Mouse (Mus musculus) liver, embryonic 16.5 days (tissue): Measurements from ENCODE around the gene Zfp385a. TPM values are rescaled to one million over a fixed set of nuclear protein-coding genes. Genes with fewer than 3 reads are reported as not detected.
A peak's percentile ranks its signal among the peaks of the same experiment; 100 is the strongest.

Experiments used
- ATAC-seq: fragments of 200-750 bp; cut with Nextera tagmentation; 2 replicates; pipeline ENCODE4 v1.8.0; 2017; ENCODE audit warnings: low read depth, mild to moderate bottlenecking, moderate number of reproducible peaks, moderate library complexity
- H3K27ac ChIP-seq: fragments of 300-500 bp; sonication (generic); 2 replicates; pipeline ENCODE4 v1.5.1; 2014; ENCODE audit warnings: mild to moderate bottlenecking, low read length
- H3K27me3 ChIP-seq: fragments of 300-500 bp; sonication (generic); 2 replicates; pipeline ENCODE4 v1.6.1; 2014; ENCODE audit warnings: low read depth, low read length, mixed read lengths; ENCODE audit not compliant: control insufficient read depth, insufficient read depth
- H3K36me3 ChIP-seq: fragments of 300-500 bp; sonication (generic); 2 replicates; pipeline ENCODE4 v1.6.1; 2014; ENCODE audit warnings: mild to moderate bottlenecking; ENCODE audit not compliant: control insufficient read depth, insufficient read depth
- H3K4me1 ChIP-seq: fragments of 300-500 bp; sonication (generic); 2 replicates; pipeline ENCODE4 v1.6.1; 2014; ENCODE audit warnings: low read depth, low read length, mixed read lengths; ENCODE audit not compliant: control insufficient read depth
- H3K4me2 ChIP-seq: fragments of 300-500 bp; sonication (generic); 2 replicates; pipeline ENCODE4 v1.6.1; 2014; ENCODE audit warnings: low read depth, low read length, mixed read lengths
- H3K4me3 ChIP-seq: fragments of 300-500 bp; sonication (generic); 2 replicates; pipeline ENCODE4 v1.5.1; 2014; ENCODE audit warnings: low read depth, mild to moderate bottlenecking, low read length
- H3K9ac ChIP-seq: fragments of 300-500 bp; sonication (generic); 2 replicates; pipeline ENCODE4 v1.6.1; 2014; ENCODE audit warnings: low read depth, low read length
- H3K9me3 ChIP-seq: fragments of 300-500 bp; sonication (generic); replicated peaks from 2 replicates; pipeline ENCODE4 v1.6.1; 2016; ENCODE audit warnings: low read length; ENCODE audit not compliant: control insufficient read depth
- WGBS: fragments of 180-500 bp; shearing (Covaris S2); extraction: QIAGEN DNeasy Blood & Tissue Kit; methylation state at CpG from one replicate; pipeline ENCODE4 v1.1.7; 2014; ENCODE audit not compliant: insufficient replicate concordance; 5-methylcytosine and 5-hydroxymethylcytosine counted together
- polyA plus RNA-seq: library from polyadenylated mRNA; unstranded; fragments of >200 nt; fragmentation: Nextera tagmentation; extraction: Ambion mirVana; gene quantifications from 2 replicates; pipeline ENCODE4 v1.2.1, GENCODE M21; 2015

Gene Zfp385a
- polyA plus RNA-seq, 1 experiment from 2014 or later = 7.0 TPM

GRCm38 (mm10) chr15:103375112-103375800 lies 35.4 kb upstream of the Zfp385a start:
- no peak for ATAC-seq
- WGBS = 56% methylated on average over 4 of the region's 4 CpGs
- H3K36me3 ChIP-seq = no peaks in the 10 kb centered on the region

GRCm38 (mm10) chr15:103372461-103372860 lies 32.6 kb upstream of the Zfp385a start:
- ATAC-seq = no peak

More at GRCm38 (mm10) chr15:103375112-103375800, 35.4 kb upstream of the Zfp385a start:
- no peak overlapping the region for H3K4me3 ChIP-seq
- no peak overlapping the region for H3K27ac ChIP-seq
- H3K9me3 ChIP-seq = no peaks in the 10 kb centered on the region
- no peak overlapping the region for H3K9ac ChIP-seq
- H3K4me1 ChIP-seq = no peaks in the 10 kb centered on the region
- H3K27me3 ChIP-seq = no peaks in the 10 kb centered on the region
- H3K4me2 ChIP-seq = no peak overlapping the region

GRCm38 (mm10) chr15:103371741-103372140 lies 31.8 kb upstream of the Zfp385a start:
- H3K4me3 ChIP-seq = no peak overlapping the region
- 68% methylated on average over 1 of the region's 1 CpGs for WGBS

More at GRCm38 (mm10) chr15:103372461-103372860, 32.6 kb upstream of the Zfp385a start:
- Histone ChIP-seq H3K36me3 (no peaks in the 10 kb centered on the region), H3K27me3 (no peaks in the 10 kb centered on the region), H3K9me3 (no peaks in the 10 kb centered on the region), H3K4me3 (no peak overlapping the region), H3K27ac (no peak overlapping the region), H3K4me1 (no peaks in the 10 kb centered on the region), H3K9ac (no peak overlapping the region), H3K4me2 (no peak overlapping the region)

GRCm38 (mm10) chr15:103371208-103371607 lies 31.3 kb upstream of the Zfp385a start:
- H3K4me1 ChIP-seq = peaks cover 11% of the 10 kb centered on the region
- no peaks in the 10 kb centered on the region for H3K36me3 ChIP-seq
- no peak for ATAC-seq
- H3K9ac ChIP-seq = no peak overlapping the region
- no peak overlapping the region for H3K4me3 ChIP-seq
- 19% methylated on average over 2 of the region's 2 CpGs for WGBS
- H3K27me3 ChIP-seq = peaks cover 3% of the 10 kb centered on the region
- no peak overlapping the region for H3K4me2 ChIP-seq
- no peaks in the 10 kb centered on the region for H3K9me3 ChIP-seq
- H3K27ac ChIP-seq = no peak overlapping the region

More at GRCm38 (mm10) chr15:103371741-103372140, 31.8 kb upstream of the Zfp385a start:
- Histone ChIP-seq H3K27me3 (peaks cover 2% of the 10 kb centered on the region; the same call in 1 of the 2 replicates), H3K27ac (no peak overlapping the region), H3K4me2 (no peak overlapping the region), H3K9me3 (no peaks in the 10 kb centered on the region), H3K4me1 (peaks cover 6% of the 10 kb centered on the region), H3K9ac (no peak overlapping the region), H3K36me3 (no peaks in the 10 kb centered on the region)
- no peak for ATAC-seq

- H3K9ac ChIP-seq = no peak overlapping the region
- peaks cover 13% of the 10 kb centered on the region for H3K4me1 ChIP-seq
- no peak overlapping the region for H3K27ac ChIP-seq
- no peaks in the 10 kb centered on the region for H3K9me3 ChIP-seq
- 0 out of 2 replicates have a peak, but pooled peaks have one; percentile 2 for ATAC-seq
- H3K27me3 ChIP-seq = peaks cover 6% of the 10 kb centered on the region
- H3K36me3 ChIP-seq = no peaks in the 10 kb centered on the region
- WGBS = 7% methylated on average over 4 of the region's 4 CpGs
- H3K4me2 ChIP-seq = no peak overlapping the region
- H3K4me3 ChIP-seq = no peak overlapping the region
Measured at GRCm38 (mm10) chr15:103370462-103370861, 30.6 kb upstream of the Zfp385a start.

DNA sequence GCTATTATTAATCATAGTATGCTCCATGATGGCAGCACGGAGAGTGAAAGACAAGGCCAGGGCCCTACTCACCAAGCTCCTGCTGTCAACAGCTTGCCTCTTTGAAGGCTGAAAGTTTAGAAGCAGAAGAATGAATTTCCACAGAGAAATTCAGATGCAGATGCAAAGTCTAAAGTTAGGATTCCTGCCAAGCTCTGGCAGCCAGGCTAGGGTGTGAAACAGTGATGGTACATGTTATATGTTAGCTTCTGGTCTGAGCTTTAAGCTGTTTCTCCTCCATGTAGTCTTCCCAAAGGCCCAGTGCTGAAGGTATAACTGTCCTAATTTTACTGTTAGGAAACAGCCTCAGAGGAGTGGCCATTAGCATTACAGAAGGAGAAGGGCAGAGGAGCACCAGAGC lies 29.2 kb upstream of the Zfp385a start:
- Histone ChIP-seq H3K4me1 (peaks cover 24% of the 10 kb centered on the region), H3K27me3 (peaks cover 6% of the 10 kb centered on the region), H3K27ac (no peak overlapping the region), H3K4me2 (no peak overlapping the region), H3K36me3 (no peaks in the 10 kb centered on the region), H3K9ac (no peak overlapping the region), H3K9me3 (no peaks in the 10 kb centered on the region), H3K4me3 (no peak overlapping the region)
- no peak for ATAC-seq
- 59% methylated on average over 1 of the region's 1 CpGs for WGBS

GRCm38 (mm10) chr15:103368179-103368940 lies 28.5 kb upstream of the Zfp385a start:
- Histone ChIP-seq H3K9ac (no peak overlapping the region), H3K4me1 (peaks cover 30% of the 10 kb centered on the region), H3K4me3 (no peak overlapping the region), H3K36me3 (no peaks in the 10 kb centered on the region), H3K4me2 (no peak overlapping the region), H3K9me3 (no peaks in the 10 kb centered on the region), H3K27me3 (peaks cover 6% of the 10 kb centered on the region), H3K27ac (no peak overlapping the region)
- 78% methylated on average over 4 of the region's 4 CpGs for WGBS
- ATAC-seq = no peak

GRCm38 (mm10) chr15:103366376-103367149 lies 26.7 kb upstream of the Zfp385a start, which contains the start of gene Itga5:
Gene Itga5, minus strand, starts transcription at chr15:103366763.
- under 1% methylated on average over 50 of the region's 51 CpGs for WGBS
- Histone ChIP-seq H3K9me3 (no peaks in the 10 kb centered on the region), H3K4me3 (peak within 1 kb of the TSS; percentile 76), H3K4me2 (peak within 1 kb of the TSS; percentile 85), H3K27me3 (peaks cover 6% of the 10 kb centered on the region), H3K4me1 (peaks cover 40% of the 10 kb centered on the region), H3K36me3 (no peaks in the 10 kb centered on the region), H3K27ac (peak within 1 kb of the TSS; percentile 86), H3K9ac (peak within 1 kb of the TSS; percentile 86)
- peak; percentile 53 for ATAC-seq
